Mouse (Mus musculus) Muller cell, postnatal 12 days (primary cell): ENCODE measurements at regions not wholly inside any gene's neighbourhood (a gene's known extent, or its start where the extent isn't known, plus 50 kb on each side); places are given as distances from the start of the nearest gene placed in this dataset.

Experiments used
- DNase-seq: peaks from one replicate; pipeline ENCODE4 v3.0.0-alpha.2; 2015; ENCODE audit errors: inconsistent ontology term

DNA sequence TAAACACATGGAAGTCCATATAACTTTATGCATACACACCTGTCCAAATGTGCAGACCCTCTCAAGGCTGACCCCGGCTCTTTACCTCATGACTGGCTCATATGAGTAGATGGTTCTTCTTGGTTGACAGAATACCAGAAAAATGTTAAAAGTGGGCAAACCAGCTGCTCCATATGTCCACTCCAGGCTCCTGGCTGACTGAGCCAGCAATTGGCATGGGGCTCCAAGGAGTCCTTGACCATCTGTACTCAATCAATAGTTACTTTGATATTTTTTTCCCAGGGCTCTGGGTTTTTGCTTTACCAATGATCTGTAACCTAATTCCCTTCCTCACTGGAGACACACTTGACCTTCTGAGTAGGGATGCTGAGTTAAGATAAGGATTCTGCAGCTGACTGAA is 345.5 kb downstream of the Ccser2 start:
- no peak for DNase-seq

GRCm38 (mm10) chr14:36618459-36619085 is 350.0 kb downstream of the Ccser2 start:
- peak; percentile 14 for DNase-seq

- DNase-seq = peak; percentile 25
These were observed 350.6 kb downstream of the Ccser2 start for GRCm38 (mm10) chr14:36617987-36618386.

DNA sequence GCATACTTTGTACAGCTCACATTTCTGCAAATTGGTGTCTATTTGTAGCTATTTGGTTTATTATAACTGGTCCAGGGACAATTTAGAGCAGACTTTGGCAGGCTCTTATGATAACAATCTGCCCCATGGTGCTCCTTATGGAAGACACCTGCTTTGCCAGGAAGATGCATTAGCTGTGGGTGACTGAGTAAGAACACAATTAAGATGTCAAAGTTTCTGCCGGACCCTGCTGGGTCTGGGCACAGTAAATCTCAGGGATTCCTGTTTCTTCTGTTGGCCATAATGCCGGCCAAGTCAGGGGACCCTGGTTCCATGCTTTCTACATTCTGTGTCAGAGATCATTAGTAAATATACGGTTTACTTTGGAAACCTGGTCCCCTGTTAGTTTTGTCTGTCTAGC is 353.7 kb downstream of the Ccser2 start:
- DNase-seq = no peak

- no peak for DNase-seq
These were observed 355.7 kb downstream of the Ccser2 start for GRCm38 (mm10) chr14:36612860-36613259.

GRCm38 (mm10) chr14:36584065-36584635 is 384.4 kb downstream of the Ccser2 start:
- DNase-seq = no peak

DNA sequence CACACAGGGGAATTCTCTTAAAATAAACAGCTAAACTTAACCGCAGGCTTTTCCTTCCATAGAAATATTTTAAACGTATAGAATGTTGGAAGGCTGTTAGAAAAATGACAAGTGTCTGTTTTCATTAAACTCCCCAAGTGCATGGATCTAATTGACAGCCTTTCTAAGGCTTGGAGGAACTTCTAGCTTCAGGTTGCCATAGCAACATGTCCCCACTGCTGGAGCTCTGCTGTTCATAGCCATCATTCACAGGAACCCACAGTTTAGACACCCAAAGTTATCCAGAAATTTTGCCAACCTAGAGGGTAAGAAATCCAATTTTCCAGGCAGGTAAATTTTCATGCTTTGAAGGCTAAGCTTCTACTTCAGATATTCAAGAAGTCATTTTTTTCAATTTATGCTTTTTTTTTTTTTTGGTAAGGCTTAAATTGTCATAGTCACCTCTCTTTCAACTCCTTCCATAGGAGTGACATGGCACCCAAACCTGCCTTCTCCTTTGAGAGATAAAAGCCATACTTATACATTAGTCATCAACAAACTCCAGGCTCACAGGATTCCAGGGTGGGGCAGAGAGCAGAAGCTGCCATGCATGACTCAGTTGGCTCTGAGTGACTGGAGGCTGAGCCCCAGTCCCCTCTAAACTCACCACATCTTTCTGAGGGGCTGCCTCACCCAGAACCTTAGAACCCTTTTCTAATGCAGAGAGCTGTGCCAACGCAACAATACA is 385.1 kb downstream of the Ccser2 start:
- DNase-seq = no peak

DNA sequence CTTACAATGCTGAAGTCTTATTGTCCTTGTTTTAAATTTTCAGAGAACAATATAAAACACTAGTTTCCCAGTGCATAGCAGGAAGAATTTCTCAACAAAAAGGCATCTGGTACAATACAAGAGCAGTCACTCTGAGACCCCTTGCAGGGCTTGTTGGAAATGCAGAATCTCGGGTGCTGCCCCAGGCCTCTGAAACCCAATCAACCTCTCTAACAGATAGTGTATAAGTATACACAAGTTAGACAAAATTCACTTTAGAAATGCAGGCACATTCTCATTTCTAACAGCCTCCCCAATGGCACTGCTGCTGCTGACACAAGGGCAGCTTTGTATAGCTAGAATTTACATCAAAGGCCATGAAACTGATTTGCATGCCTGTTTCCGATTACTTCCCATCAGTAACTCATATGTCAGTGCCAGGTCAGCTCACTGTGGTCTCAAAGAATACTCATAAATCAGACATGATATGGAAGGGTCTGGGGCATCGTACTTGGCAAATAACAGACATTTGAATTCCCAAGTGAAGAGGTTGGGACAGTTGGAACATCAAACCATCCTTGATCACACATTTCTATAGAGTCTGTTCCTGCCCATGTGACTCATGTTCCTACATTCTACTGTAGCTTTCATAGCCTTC is 405.2 kb downstream of the Ccser2 start:
- DNase-seq = no peak

- DNase-seq = no peak
These were observed 431.2 kb downstream of the Ccser2 start for GRCm38 (mm10) chr14:36537402-36537801.

DNA sequence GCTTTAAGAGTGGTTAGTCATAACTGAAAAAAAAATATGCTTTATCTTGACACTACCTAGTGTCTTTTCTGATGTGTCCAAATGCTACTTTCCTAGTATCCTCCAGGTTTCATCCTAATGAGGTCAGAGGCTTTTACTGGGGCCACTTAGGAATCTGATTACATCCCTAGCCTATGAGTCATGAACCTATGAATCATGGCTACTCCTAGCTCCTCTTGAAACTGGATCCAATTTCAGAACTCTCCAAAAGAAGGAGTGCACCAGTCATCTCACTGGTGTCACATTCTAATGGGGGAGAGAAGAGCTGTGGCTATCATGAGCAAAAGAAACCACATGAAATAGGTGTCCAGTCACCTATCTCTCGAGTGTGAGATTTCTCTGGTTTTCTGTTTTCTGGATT is 432.6 kb downstream of the 4930474N05Rik start:
- DNase-seq = peak; percentile 79

DNA sequence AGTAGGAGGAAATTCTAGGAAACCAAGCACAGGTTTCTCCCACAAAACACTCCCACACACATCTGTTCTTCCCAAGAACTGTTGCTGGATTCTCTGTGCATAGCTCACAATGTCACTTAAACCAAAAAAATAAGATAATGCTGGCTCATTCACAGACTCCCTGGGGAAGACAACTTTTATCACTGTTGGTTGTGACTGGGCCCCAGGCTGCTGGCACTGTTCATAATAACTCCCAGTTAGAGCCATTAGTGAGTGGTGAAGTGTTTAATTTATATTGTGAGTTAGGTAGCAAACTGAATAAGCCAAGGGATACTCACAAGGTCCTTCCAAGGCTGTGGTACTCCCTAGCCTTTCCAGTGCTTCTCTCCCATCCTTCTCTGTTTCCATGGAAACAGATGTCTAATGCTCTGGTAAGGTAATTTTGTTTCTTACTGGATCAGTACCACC is 430.9 kb downstream of the 4930474N05Rik start:
- peak; percentile 11 for DNase-seq

DNA sequence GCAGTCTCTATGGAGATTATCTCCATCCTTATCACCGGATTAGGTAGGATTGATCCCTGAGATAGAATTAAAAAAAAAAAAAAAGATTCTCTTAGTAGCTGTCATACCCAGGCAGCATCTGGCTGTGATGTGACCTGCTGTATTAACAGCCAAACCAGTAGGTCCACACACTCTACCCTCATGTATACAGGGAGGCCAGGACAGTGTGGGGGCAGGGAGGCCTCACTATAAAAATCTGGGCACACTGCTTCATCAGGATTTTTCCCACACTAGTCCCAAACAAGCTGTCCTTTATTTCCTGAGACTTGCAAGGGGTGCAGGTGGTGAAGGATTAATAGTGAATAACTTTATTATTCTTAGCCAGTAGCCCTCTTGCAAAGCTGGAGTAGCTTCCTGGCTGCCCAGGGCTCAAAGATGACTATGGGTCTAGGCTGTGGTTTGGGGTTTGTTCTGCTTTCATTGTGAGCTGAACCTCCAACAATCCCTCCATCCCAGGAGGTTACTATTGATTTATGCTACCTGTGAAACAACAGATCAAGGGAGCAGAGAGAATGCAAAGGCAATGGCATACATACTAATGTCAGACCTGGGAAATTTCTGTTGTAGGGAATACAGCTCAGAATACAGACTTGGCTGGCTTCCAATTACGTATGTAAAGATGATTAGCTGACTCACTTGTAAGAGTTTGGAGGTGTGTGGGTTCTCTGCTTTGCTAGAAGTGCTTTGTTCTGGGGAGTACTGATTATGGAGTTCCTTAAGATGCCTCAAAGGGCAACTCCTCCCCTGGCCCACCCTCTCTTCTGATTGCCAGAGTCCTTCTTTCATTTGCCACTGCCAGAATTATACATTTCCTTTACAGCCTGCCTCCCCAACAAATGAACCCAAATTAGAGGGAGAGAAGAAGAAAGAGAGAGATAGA is 407.6 kb downstream of the 4930474N05Rik start:
- DNase-seq = peak; percentile 38

- DNase-seq = no peak
These were observed 404.6 kb downstream of the 4930474N05Rik start for GRCm38 (mm10) chr14:36499323-36499722.

DNA sequence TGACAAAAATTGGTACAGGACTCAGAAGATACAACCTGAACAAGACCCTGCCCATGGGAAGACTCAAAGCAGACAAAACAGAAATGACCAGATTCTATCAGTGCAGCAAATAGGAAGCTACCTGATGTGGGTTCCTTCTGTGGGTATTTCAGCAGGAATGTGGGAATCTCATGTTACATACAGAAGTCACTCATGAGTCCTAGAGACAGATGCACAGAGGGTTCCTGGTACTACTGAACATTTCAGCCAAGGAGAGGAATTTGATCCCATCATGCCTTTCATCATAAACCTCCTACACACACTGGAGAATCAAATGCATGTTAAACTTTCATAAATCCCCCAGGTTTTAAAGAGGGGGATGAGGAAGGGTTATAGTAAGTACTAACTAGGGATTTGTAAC is 390.8 kb downstream of the 4930474N05Rik start:
- no peak for DNase-seq

GRCm38 (mm10) chr14:36471617-36472016 is 376.9 kb downstream of the 4930474N05Rik start:
- no peak for DNase-seq

GRCm38 (mm10) chr14:36470362-36470761 is 375.6 kb downstream of the 4930474N05Rik start:
- no peak for DNase-seq

GRCm38 (mm10) chr14:36453049-36453448 is 358.3 kb downstream of the 4930474N05Rik start:
- DNase-seq = no peak

DNA sequence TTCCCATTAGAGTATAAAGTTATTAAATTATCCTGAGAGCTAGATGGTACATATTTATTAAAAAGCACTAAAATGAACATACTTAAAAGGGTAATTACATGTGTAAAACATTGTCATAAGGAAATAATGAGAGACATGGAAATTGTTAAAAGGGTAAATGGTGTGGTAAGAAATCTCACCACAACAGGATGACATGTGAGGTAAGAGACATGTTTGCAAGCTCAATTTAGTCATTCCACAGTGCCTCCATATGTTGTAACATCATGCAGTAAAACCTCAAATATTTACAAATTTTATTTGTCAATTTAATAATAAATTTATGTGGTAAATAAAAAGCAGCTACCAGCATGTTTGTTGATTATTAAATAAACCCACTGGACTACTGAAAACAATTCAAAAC is 355.4 kb downstream of the 4930474N05Rik start:
- DNase-seq = no peak

DNA sequence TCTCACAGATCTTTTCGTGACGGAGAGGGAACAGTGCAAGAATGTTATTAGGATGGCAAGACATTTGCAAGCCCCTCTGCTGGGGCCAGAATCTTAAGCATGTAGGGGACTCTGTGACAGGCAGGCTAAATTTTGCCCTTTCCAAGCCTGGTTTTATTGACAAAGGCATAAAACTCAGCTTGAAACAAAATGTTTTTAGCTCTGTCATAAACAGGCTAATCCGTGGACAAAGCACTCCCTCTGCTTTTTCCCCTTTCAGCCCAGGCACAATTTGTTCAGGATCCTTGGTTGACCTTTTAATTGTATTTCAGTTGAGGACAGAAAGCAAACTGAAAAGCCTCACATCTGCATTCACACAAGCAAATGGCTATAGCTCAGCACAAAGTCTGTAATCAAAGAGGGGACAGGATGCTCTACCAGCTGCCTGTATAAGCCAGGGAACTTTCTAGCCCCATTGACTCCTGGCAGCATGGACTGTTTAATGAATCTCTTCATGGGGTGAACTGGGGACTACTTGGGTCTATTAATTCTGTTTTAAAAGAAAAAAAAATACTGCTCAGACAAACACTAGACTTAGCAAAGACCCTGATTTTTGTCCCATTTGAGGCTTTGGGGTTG is 320.0 kb downstream of the 4930474N05Rik start:
- DNase-seq = no peak

- no peak for DNase-seq
These were observed 319.5 kb downstream of the 4930474N05Rik start for GRCm38 (mm10) chr14:36414180-36414579.
